Mouse (Mus musculus) stomach, embryonic 16.5 days (tissue): ENCODE measurements around the gene Sec11a. TPM values are rescaled to one million over a fixed set of nuclear protein-coding genes. Genes with fewer than 3 reads are reported as not detected.

Experiments used
- ATAC-seq: fragments of 200-750 bp; cut with Nextera tagmentation; 2 replicates; pipeline ENCODE4 v1.8.0; 2017; ENCODE audit warnings: moderate number of reproducible peaks, moderate TSS enrichment; ENCODE audit not compliant: insufficient read depth, low FRiP score
- H3K27ac ChIP-seq: fragments of 300-500 bp; sonication (generic); 2 replicates; pipeline ENCODE4 v1.5.1; 2014; ENCODE audit warnings: low read length
- H3K27me3 ChIP-seq: fragments of 300-500 bp; sonication (generic); 2 replicates; pipeline ENCODE4 v1.6.1; 2014; ENCODE audit warnings: low read length, control low read depth, mixed read lengths; ENCODE audit not compliant: control insufficient read depth, insufficient read depth
- H3K36me3 ChIP-seq: fragments of 300-500 bp; sonication (generic); 2 replicates; pipeline ENCODE4 v1.6.1; 2014; ENCODE audit warnings: low read length; ENCODE audit not compliant: control insufficient read depth, insufficient read depth
- H3K4me1 ChIP-seq: fragments of 300-500 bp; sonication (generic); 2 replicates; pipeline ENCODE4 v1.6.1; 2014; ENCODE audit warnings: low read length, control low read depth, mixed read lengths; ENCODE audit not compliant: control insufficient read depth, insufficient read depth
- H3K4me2 ChIP-seq: fragments of 300-500 bp; sonication (generic); 2 replicates; pipeline ENCODE4 v1.6.1; 2014; ENCODE audit warnings: low read depth, low read length, mixed read lengths
- H3K4me3 ChIP-seq: fragments of 300-500 bp; sonication (generic); replicated peaks from 2 replicates; pipeline ENCODE4 v1.5.1; 2014; ENCODE audit warnings: mild to moderate bottlenecking, low read length
- H3K9ac ChIP-seq: fragments of 300-500 bp; sonication (generic); 2 replicates; pipeline ENCODE4 v1.6.1; 2014; ENCODE audit warnings: low read length
- H3K9me3 ChIP-seq: fragments of 300-500 bp; sonication (generic); replicated peaks from 2 replicates; pipeline ENCODE4 v1.6.1; 2016; ENCODE audit warnings: low read length, control low read depth; ENCODE audit not compliant: control insufficient read depth
- WGBS: fragments of 180-500 bp; shearing (Covaris S2); extraction: QIAGEN DNeasy Blood & Tissue Kit; methylation state at CpG from one replicate; pipeline ENCODE4 v1.1.7; 2014; 5-methylcytosine and 5-hydroxymethylcytosine counted together
- polyA plus RNA-seq: library from polyadenylated mRNA; unstranded; fragments of >200 nt; fragmentation: Nextera tagmentation; extraction: Ambion mirVana; gene quantifications from 2 replicates; pipeline ENCODE4 v1.2.1, GENCODE M21; 2015

Sec11a gene
- polyA plus RNA-seq, 1 experiment from 2014 or later, result 228 TPM

GRCm38 (mm10) chr7:80904921-80905515 is 42.6 kb downstream of the Sec11a start, which contains the start of gene Nmb:
Gene Nmb, minus strand, starts transcription at chr7:80905076.
- Histone ChIP-seq H3K27me3 (no peaks in the 10 kb centered on the region), H3K4me3 (peak within 1 kb of the TSS; percentile 52), H3K27ac (no peak within 1 kb of the TSS), H3K36me3 (0 out of 2 replicates have a peak, but pooled peaks cover 4% of the 10 kb centered on the region), H3K4me2 (peak within 1 kb of the TSS; percentile 92), H3K9ac (peak within 1 kb of the TSS; percentile 76), H3K4me1 (peaks cover 10% of the 10 kb centered on the region), H3K9me3 (no peaks in the 10 kb centered on the region)
- peak; percentile 57; the same call in 1 of the 2 replicates for ATAC-seq
- 2% methylated on average over 19 of the region's 19 CpGs for WGBS

- Histone ChIP-seq H3K9me3 (no peaks in the 10 kb centered on the region), H3K36me3 (0 out of 2 replicates have a peak, but pooled peaks cover 1% of the 10 kb centered on the region), H3K27ac (no peak overlapping the region), H3K9ac (no peak overlapping the region), H3K27me3 (no peaks in the 10 kb centered on the region), H3K4me3 (no peak overlapping the region), H3K4me2 (no peak overlapping the region), H3K4me1 (peaks cover 10% of the 10 kb centered on the region)
- WGBS, result 89% methylated on average over 11 of the region's 11 CpGs
- no peak for ATAC-seq
These were observed 43.8 kb downstream of the Sec11a start for GRCm38 (mm10) chr7:80903625-80904422.

GRCm38 (mm10) chr7:80901541-80902274 is 45.9 kb downstream of the Sec11a start:
- peak overlapping the region; percentile 90 for H3K27ac ChIP-seq
- H3K9me3 ChIP-seq, result no peaks in the 10 kb centered on the region
- H3K9ac ChIP-seq, result peak overlapping the region; percentile 76
- WGBS, result 24% methylated on average over 15 of the region's 15 CpGs
- peak overlapping the region; percentile 59 for H3K4me2 ChIP-seq
- no peaks in the 10 kb centered on the region for H3K36me3 ChIP-seq
- ATAC-seq, result no peak
- peaks cover 10% of the 10 kb centered on the region for H3K4me1 ChIP-seq
- H3K27me3 ChIP-seq, result no peaks in the 10 kb centered on the region
- peak overlapping the region; percentile 66 for H3K4me3 ChIP-seq

- Histone ChIP-seq H3K9me3 (no peaks in the 10 kb centered on the region), H3K27ac (peak within 1 kb of the TSS; percentile 90)
These were observed 46.6 kb downstream of the Sec11a start, which contains the start of gene Wdr73 for GRCm38 (mm10) chr7:80900944-80901501. Gene Wdr73, minus strand, starts transcription at chr7:80901269.

GRCm38 (mm10) chr7:80897721-80898120 is 49.9 kb downstream of the Sec11a start:
- Histone ChIP-seq H3K4me3 (no peak overlapping the region), H3K27ac (no peak overlapping the region), H3K9me3 (no peaks in the 10 kb centered on the region), H3K27me3 (no peaks in the 10 kb centered on the region), H3K9ac (no peak overlapping the region), H3K4me1 (peaks cover 4% of the 10 kb centered on the region; the same call in 1 of the 2 replicates), H3K36me3 (peaks cover 8% of the 10 kb centered on the region; the same call in 1 of the 2 replicates), H3K4me2 (no peak overlapping the region)
- no peak for ATAC-seq
- WGBS, result 89% methylated on average over 4 of the region's 4 CpGs

More at GRCm38 (mm10) chr7:80900944-80901501, 46.6 kb downstream of the Sec11a start, which contains the start of gene Wdr73:
- peak within 1 kb of the TSS; percentile 76 for H3K9ac ChIP-seq
- no peaks in the 10 kb centered on the region for H3K27me3 ChIP-seq
- WGBS, result under 1% methylated on average over 36 of the region's 36 CpGs
- peak; percentile 95 for ATAC-seq
- H3K4me1 ChIP-seq, result peaks cover 10% of the 10 kb centered on the region
- H3K36me3 ChIP-seq, result 0 out of 2 replicates have a peak, but pooled peaks cover 3% of the 10 kb centered on the region
- H3K4me3 ChIP-seq, result peak within 1 kb of the TSS; percentile 66
- H3K4me2 ChIP-seq, result peak within 1 kb of the TSS; percentile 59

GRCm38 (mm10) chr7:80897134-80897533 is 50.4 kb downstream of the Sec11a start:
- H3K9ac ChIP-seq, result no peak overlapping the region
- WGBS, result 89% methylated on average over 7 of the region's 7 CpGs
- H3K9me3 ChIP-seq, result no peaks in the 10 kb centered on the region
- H3K27me3 ChIP-seq, result no peaks in the 10 kb centered on the region
- H3K27ac ChIP-seq, result no peak overlapping the region
- peaks cover 8% of the 10 kb centered on the region; the same call in 1 of the 2 replicates for H3K36me3 ChIP-seq
- no peak for ATAC-seq
- H3K4me1 ChIP-seq, result peaks cover 4% of the 10 kb centered on the region; the same call in 1 of the 2 replicates
- H3K4me2 ChIP-seq, result no peak overlapping the region
- no peak overlapping the region for H3K4me3 ChIP-seq

GRCm38 (mm10) chr7:80894815-80895519 is 52.6 kb downstream of the Sec11a start:
- Histone ChIP-seq H3K4me3 (no peak overlapping the region), H3K4me2 (no peak overlapping the region), H3K36me3 (peaks cover 8% of the 10 kb centered on the region; the same call in 1 of the 2 replicates), H3K27me3 (no peaks in the 10 kb centered on the region), H3K27ac (no peak overlapping the region), H3K9me3 (no peaks in the 10 kb centered on the region), H3K4me1 (no peaks in the 10 kb centered on the region), H3K9ac (no peak overlapping the region)
- ATAC-seq, result no peak
- WGBS, result 95% methylated on average over 14 of the region's 14 CpGs

GRCm38 (mm10) chr7:80894196-80894595 is 53.4 kb downstream of the Sec11a start:
- H3K9ac ChIP-seq, result no peak overlapping the region
- peaks cover 8% of the 10 kb centered on the region; the same call in 1 of the 2 replicates for H3K36me3 ChIP-seq
- H3K27ac ChIP-seq, result no peak overlapping the region
- H3K4me3 ChIP-seq, result no peak overlapping the region
- WGBS, result 85% methylated on average over 7 of the region's 7 CpGs
- H3K4me1 ChIP-seq, result peaks cover 6% of the 10 kb centered on the region
- H3K9me3 ChIP-seq, result no peaks in the 10 kb centered on the region
- no peak overlapping the region for H3K4me2 ChIP-seq
- H3K27me3 ChIP-seq, result no peaks in the 10 kb centered on the region
- no peak for ATAC-seq
